Mouse (Mus musculus): ENCODE measurements at regions not wholly inside any gene's neighbourhood (a gene's known extent, or its start where the extent isn't known, plus 50 kb on each side); places are given as distances from the start of the nearest gene placed in this dataset.

DNA sequence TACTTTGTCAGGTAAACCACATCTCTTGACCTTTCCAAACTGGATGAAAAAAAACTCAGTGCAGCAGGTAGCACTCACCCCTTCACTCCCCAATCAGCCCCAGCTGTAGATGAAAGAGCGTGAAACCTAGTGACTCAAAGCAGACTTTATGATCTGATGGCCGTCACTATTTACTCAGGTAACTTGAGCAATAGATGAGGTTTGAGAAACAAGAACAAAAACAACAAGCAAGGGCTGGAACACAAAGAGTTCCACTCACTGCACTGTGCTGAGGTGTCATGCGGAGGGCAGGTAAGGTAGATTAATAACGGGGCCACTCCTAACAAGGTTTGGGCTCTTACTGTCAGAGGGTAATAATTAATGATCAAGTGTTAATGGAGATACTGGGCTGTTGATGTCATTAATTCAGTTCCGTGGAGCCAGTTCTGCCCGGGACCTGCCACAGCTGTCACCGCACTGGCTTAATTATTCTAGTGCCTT, 170.4 kb upstream of the Zeb2 start:
- no peak for ATAC-seq (replicated peaks; ENCODE audit: low read depth, poor library complexity, severe bottlenecking)

- ATAC-seq (replicated peaks; ENCODE audit: low read depth, poor library complexity, severe bottlenecking), result no peak
Observed at GRCm38 (mm10) chr2:45283811-45284210, 166.6 kb upstream of the Zeb2 start.

DNA sequence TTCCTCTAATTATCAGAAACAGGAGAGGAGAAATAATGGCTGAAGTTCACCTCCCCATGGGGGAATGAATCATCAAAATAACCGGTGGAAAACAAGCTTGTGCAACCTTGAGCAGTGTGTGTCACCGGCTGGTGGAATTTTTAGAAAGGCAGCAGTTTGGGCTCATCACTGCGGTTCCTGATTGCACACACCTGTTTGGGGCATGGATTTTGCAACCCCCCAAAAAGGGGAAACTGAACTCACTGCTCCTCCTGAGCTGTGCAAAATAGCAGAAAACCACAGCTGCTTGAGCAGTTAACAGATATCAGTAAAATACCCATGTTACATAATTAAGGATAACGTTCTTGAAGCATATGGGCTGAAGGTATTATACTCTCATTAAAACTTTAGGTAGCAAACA, 162.3 kb upstream of the Zeb2 start:
- ATAC-seq (replicated peaks; ENCODE audit: low read depth, poor library complexity, severe bottlenecking), result peak; percentile 89

- peak; percentile 24 for ATAC-seq (replicated peaks; ENCODE audit: low read depth, poor library complexity, severe bottlenecking)
Observed at GRCm38 (mm10) chr2:45277602-45278001, 160.4 kb upstream of the Zeb2 start.

DNA sequence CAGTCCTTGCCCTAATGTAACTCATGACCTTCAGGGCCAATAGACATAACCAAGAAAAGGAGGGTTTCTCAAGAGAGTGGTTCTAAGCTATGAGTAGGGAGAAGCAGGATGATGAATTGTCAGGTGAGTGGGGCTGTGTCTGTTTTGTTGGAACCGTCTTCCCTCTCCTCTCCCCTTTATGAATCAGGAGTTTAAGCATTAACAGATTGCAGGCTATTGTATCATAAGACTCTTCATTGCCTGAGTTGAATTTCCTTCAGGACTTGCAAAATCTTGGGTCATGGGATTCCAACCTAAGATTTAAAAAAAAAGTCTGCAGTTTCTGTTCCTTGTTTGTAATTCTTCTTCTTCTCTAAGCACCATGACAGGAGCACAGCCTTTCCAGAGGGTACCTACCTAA, 159.5 kb upstream of the Zeb2 start:
- ATAC-seq (replicated peaks; ENCODE audit: low read depth, poor library complexity, severe bottlenecking), result 0 out of 2 replicates have a peak, but pooled peaks have one; percentile 9

- 0 out of 2 replicates have a peak, but pooled peaks have one; percentile 25 for ATAC-seq (replicated peaks; ENCODE audit: low read depth, poor library complexity, severe bottlenecking)
Observed at GRCm38 (mm10) chr2:45270035-45270434, 152.8 kb upstream of the Zeb2 start.

DNA sequence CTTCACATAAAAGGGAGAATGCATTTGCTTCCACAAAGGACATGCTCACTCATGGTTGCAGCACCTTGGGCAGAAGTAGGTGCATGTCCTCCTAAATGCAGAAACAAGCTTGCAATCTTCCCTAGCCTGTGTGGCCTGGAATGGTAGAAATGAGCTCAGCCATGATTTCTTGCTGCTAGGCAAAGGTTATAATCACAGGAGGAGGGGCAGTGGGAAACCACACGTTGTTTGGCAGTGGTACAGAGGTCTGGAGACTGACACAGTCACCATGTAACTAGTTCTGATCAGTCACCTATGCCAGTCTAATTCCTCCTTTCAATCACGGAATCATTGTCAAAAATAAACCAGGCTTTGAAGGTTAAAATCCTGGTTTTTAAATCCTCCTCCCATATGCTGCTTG, 148.6 kb upstream of the Zeb2 start:
- no peak for ATAC-seq (replicated peaks; ENCODE audit: low read depth, poor library complexity, severe bottlenecking)

DNA sequence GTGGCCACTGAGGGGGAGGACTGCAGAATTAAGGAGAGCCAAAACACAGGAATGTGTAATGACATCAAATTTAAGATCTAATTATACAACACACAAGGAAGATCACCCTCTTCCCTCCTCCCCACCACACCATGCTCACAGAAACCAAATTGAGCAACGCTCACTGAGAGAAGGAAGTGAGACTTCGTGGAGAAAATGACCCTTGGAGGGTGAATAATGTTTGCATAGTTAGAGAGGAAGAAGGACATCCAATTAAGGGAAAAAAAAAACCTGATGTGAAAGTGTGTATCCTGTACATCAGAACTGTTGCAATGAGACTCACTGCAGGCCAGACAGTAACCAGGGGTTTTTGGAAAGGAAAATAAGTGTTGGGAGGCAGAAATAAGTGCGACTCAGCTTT, 144.8 kb upstream of the Zeb2 start:
- ATAC-seq (replicated peaks; ENCODE audit: low read depth, poor library complexity, severe bottlenecking), result peak; percentile 95

- ATAC-seq (replicated peaks; ENCODE audit: low read depth, poor library complexity, severe bottlenecking), result no peak
Observed at GRCm38 (mm10) chr2:45258897-45259296, 141.7 kb upstream of the Zeb2 start.

DNA sequence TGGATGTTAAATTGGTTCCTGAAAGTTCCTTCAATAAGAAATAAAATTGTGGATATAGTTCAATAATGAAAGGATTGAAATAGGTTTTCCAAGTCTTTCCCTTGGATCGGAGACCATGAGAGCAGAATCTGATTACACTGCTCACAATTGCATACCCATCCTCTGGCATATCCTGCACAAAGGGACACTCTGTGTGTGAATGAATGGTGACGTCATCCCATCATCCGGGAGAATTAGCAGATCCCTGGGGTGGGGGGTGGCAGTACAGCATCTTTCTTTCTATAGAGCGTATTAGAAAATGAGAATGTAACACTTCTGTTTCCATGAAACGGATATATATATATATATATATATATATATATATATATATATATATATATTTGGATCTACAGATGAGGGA, 139.2 kb upstream of the Zeb2 start:
- ATAC-seq (replicated peaks; ENCODE audit: low read depth, poor library complexity, severe bottlenecking), result no peak

- no peak for ATAC-seq (replicated peaks; ENCODE audit: low read depth, poor library complexity, severe bottlenecking)
Observed at GRCm38 (mm10) chr2:45253936-45254335, 136.7 kb upstream of the Zeb2 start.

- ATAC-seq (replicated peaks; ENCODE audit: low read depth, poor library complexity, severe bottlenecking), result no peak
Observed at GRCm38 (mm10) chr2:45252321-45252720, 135.1 kb upstream of the Zeb2 start.

- no peak for ATAC-seq (replicated peaks; ENCODE audit: low read depth, poor library complexity, severe bottlenecking)
Observed at GRCm38 (mm10) chr2:45249658-45250057, 132.5 kb upstream of the Zeb2 start.

DNA sequence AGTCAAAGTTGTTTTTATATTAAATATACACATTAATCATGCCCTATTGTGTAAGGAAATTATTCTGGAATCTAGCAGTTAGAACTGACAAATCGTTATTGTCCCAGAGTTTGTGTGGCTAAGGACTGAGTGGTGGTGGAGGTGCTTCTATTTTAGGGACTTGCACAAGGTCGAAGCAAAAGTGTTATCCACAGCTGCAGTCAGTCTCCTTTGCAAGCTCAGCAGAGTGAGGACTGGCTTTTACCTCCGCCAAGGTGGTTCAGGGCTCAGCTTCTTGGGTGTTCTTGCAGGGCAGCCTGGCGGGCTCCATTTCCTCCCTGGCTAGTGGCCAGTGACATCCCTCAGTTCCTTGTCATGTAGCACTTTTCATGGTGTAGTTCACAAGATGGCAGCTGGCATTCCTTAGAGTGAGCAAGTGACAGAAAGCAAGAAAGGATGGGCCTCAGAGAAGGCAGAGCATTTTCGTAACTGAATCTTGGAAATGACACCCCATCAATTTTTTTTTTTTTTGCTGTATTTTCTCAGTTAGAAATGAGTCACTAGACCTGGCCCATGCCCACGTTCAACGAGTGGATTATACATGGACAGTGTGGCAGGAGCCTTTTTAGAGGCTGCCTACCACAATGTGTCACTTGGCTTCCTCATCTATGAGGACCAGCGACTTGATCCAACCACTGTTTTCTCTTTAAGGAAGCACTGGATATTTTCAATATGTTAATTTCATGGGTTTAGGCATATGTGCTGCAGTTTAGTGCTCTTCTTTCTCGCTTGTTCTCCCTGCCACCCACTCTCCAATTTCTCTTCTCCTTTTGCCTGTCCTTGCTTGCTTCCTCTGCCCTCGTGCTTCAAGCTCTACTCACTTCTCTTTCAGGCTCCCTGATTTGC, 129.1 kb upstream of the Zeb2 start:
- ATAC-seq (replicated peaks; ENCODE audit: low read depth, poor library complexity, severe bottlenecking), result peak; percentile 76

DNA sequence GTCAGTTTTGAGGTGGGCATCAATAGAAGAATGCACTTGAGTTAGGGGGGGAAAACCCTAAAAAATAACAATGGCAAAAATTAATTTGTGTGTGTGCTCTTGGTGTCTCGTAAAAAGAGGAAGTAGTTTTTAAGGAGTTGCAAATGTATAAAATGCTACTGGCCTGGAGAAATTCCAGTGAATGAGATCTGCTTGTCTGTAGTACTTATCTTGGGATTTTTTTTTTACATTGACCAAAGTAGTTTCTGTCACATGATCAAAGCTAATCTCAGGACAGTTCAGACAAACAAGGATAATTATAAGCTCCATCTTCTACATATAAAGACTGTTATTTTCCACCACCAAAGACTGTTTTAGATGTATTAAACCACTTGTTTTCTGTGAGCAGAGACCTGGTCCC, 128.3 kb upstream of the Zeb2 start:
- peak; percentile 47; the same call in 1 of the 2 replicates for ATAC-seq (replicated peaks; ENCODE audit: low read depth, poor library complexity, severe bottlenecking)

DNA sequence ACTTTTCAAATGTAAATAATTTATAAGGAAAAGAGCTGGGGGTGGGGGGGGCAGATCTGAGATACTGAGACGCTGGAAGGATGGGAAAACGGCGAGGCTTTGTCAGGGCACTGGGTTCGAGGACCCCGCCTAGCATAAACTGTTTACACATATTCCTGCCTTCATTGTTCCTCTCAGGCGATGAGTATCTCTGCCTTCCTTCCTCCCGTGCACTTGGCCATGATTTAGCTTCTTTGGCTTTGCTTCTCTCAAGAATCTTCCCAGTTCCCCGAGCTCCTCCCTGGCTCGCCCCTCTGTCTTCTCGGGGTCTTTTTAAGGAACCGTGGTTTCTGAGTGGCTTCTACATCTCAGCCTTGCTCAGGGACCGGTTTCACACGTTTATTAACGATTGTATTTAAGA, 127.3 kb upstream of the Zeb2 start:
- no peak for ATAC-seq (replicated peaks; ENCODE audit: low read depth, poor library complexity, severe bottlenecking)

- peak; percentile 68 for ATAC-seq (replicated peaks; ENCODE audit: low read depth, poor library complexity, severe bottlenecking)
Observed at GRCm38 (mm10) chr2:45239501-45240292, 122.5 kb upstream of the Zeb2 start.

DNA sequence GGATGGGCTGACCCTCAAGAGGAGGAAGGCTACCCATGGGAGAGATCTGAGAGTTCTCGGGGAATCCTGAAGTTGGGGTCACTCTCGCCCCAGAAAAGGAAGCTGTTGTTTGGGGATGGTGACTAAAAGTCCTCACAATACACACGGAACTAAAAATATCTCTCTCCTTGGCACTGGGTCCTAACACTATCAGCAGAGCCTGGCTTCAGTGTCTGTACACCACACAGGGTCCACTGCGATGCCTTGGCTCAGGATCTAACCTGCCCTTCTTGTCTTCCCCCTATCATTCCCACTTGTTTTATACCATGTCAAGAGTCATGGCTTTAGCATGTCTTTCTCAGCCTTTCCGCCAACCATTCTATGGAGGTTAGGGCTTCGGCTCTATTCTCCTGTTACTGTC, 121.8 kb upstream of the Zeb2 start:
- no peak for ATAC-seq (replicated peaks; ENCODE audit: low read depth, poor library complexity, severe bottlenecking)

- no peak for ATAC-seq (replicated peaks; ENCODE audit: low read depth, poor library complexity, severe bottlenecking)
Observed at GRCm38 (mm10) chr2:45236168-45236700, 119.0 kb upstream of the Zeb2 start.

DNA sequence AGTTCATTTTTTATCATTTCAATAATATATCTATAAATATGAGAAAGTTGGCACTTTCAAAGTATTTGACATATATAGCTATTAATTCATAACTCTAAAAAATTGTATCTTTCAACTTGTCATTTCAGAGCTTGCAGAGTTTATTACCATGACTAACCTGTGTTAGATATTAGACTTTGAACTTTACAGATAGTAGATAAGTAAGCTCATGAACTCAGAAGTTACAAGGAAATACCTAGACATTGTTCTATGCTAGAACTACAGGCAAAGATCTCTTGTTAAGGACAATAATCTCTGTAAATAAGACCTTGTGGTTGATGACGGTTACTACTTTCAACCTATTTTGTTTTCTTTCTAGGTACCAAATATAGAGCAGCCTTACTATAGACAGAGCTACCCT, 117.0 kb upstream of the Zeb2 start:
- ATAC-seq (replicated peaks; ENCODE audit: low read depth, poor library complexity, severe bottlenecking), result no peak

Data from common myeloid progenitor, adult 5-6 weeks (primary cell).